Comparison of ENCODE assay signal across 23 mouse cellular contexts in the genomic region with DNA sequence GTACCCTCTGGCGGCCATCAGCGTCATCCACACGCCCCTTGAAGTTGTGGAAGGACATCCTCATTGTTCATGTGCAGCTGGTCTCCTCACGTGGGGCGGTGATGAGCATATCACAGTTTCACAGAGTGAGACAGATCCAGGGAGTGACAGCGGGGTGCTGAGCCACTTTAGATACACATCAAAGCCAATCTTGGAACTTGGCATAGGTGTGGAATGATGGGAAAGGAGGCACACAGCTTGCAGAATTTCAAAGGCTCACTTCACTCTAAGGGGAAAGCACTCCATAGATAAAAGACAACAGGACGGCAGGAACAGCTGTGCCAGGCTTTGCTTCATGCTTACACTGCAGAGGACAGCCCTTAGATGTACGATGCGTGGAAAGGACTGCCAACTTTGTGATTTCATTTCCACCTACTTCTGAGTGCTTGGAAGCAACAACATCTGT. TPM values are rescaled to one million over a fixed set of nuclear protein-coding genes. Genes with fewer than 3 reads are reported as not detected.
DNase-seq lines count a peak whose midpoint lies in the region; ATAC-seq lines count a peak whose summit lies in the region.
"Had no signal": no experiment of that assay in that cellular context is flagged by ENCODE, and none has a peak within 500 bp of the region (broad histone marks: within the 10 kb centered on the region; RNA-seq: fewer than 3 reads in every experiment).

No protein-coding gene starts in this region.

- H3K4me3 ChIP-seq in midbrain, embryonic 11.5 days (ENCODE audit: low read depth, low read length): no peak overlapping the region
- no peak overlapping the region for H3K4me3 ChIP-seq in midbrain, embryonic 10.5 days
- no peak overlapping the region for H3K4me3 ChIP-seq in midbrain, embryonic 16.5 days (ENCODE audit: low read depth, low read length)
- H3K4me3 ChIP-seq: embryonic facial prominence, embryonic 13.5 days; gastrocnemius, adult 2 months; heart, embryonic 13.5 days; limb, embryonic 10.5 days; neural tube, embryonic 13.5 days had no signal

- no peaks in the 10 kb centered on the region for H3K27me3 ChIP-seq in midbrain, embryonic 11.5 days (ENCODE audit: control insufficient read depth, insufficient read depth, low read length)
- H3K27me3 ChIP-seq in midbrain, embryonic 10.5 days (ENCODE audit: low read depth, poor library complexity, severe bottlenecking): no peaks in the 10 kb centered on the region
- no peaks in the 10 kb centered on the region for H3K27me3 ChIP-seq in midbrain, embryonic 16.5 days (ENCODE audit: control insufficient read depth, insufficient read depth, low read depth, low read length)
- H3K27me3 ChIP-seq: embryonic facial prominence, embryonic 13.5 days; heart, embryonic 13.5 days; neural tube, embryonic 13.5 days had no signal

- intact Hi-C loops in left cerebral cortex, postnatal 25 days (cut with DNase I): no loop called here

- peak; percentile 11 to 54 for DNase-seq in left cerebral cortex, postnatal 25 days (ENCODE audit: low spot score in 2 of 2)
- no peak for DNase-seq in left cerebral cortex, adult 11 months (ENCODE audit: low spot score)
- DNase-seq in midbrain, embryonic 11.5 days (ENCODE audit: low spot score, missing footprints): peak; percentile 44
- DNase-seq in midbrain, embryonic 10.5 days (ENCODE audit: low spot score): no peak
- DNase-seq in retina, embryonic 14.5 days (ENCODE audit: low spot score): no peak
- no peak for DNase-seq in kidney, adult 18-20 months
- DNase-seq: adrenal gland, postnatal 36 days; cerebellum, adult 9-11 months; gastrocnemius, adult 2 months; heart, postnatal 4 days; kidney, adult 11 months; kidney, postnatal 25 days; layer of hippocampus, adult 9-11 months; spleen, adult 18-20 months had no signal

- ATAC-seq in midbrain, embryonic 11.5 days (ENCODE audit: low FRiP score): no peak
- ATAC-seq in midbrain, embryonic 16.5 days: peak; percentile 89
- ATAC-seq: hindbrain, postnatal 0 days had no signal

- H3K27ac ChIP-seq in midbrain, embryonic 11.5 days (ENCODE audit: low read depth, low read length): no peak overlapping the region
- no peak overlapping the region for H3K27ac ChIP-seq in midbrain, embryonic 10.5 days (replicated peaks)
- H3K27ac ChIP-seq in midbrain, embryonic 16.5 days (ENCODE audit: low read length): no peak overlapping the region
- H3K27ac ChIP-seq: embryonic facial prominence, embryonic 13.5 days; gastrocnemius, adult 2 months; heart, embryonic 13.5 days; hindbrain, postnatal 0 days; limb, embryonic 10.5 days; macrophage; neural tube, embryonic 13.5 days had no signal

- no peaks in the 10 kb centered on the region for H3K9me3 ChIP-seq in midbrain, embryonic 11.5 days (ENCODE audit: control insufficient read depth, low read length)
- no peaks in the 10 kb centered on the region for H3K9me3 ChIP-seq in midbrain, embryonic 10.5 days (replicated peaks)
- H3K9me3 ChIP-seq in midbrain, embryonic 16.5 days (replicated peaks; ENCODE audit: control insufficient read depth, low read length, poor library complexity, severe bottlenecking): no peaks in the 10 kb centered on the region
- H3K9me3 ChIP-seq: embryonic facial prominence, embryonic 13.5 days; heart, embryonic 13.5 days; limb, embryonic 10.5 days; neural tube, embryonic 13.5 days had no signal

- H3K36me3 ChIP-seq in midbrain, embryonic 11.5 days (ENCODE audit: control insufficient read depth, insufficient read depth, low read length): no peaks in the 10 kb centered on the region
- no peaks in the 10 kb centered on the region for H3K36me3 ChIP-seq in midbrain, embryonic 10.5 days
- no peaks in the 10 kb centered on the region for H3K36me3 ChIP-seq in midbrain, embryonic 16.5 days (ENCODE audit: control insufficient read depth, insufficient read depth, low read length)
- H3K36me3 ChIP-seq: embryonic facial prominence, embryonic 13.5 days; heart, embryonic 13.5 days; limb, embryonic 10.5 days; neural tube, embryonic 13.5 days had no signal

- WGBS in midbrain, embryonic 11.5 days: 90% methylated on average over 9 of the region's 9 CpGs
- 85% methylated on average over 9 of the region's 9 CpGs for WGBS in midbrain, embryonic 10.5 days
- WGBS in midbrain, embryonic 16.5 days: 69% methylated on average over 9 of the region's 9 CpGs

- H3K9ac ChIP-seq in midbrain, embryonic 11.5 days (ENCODE audit: low read length): no peak overlapping the region
- no peak overlapping the region for H3K9ac ChIP-seq in midbrain, embryonic 16.5 days (ENCODE audit: low read depth, low read length)
- H3K9ac ChIP-seq: embryonic facial prominence, embryonic 13.5 days; heart, embryonic 13.5 days; neural tube, embryonic 13.5 days had no signal

- no peaks in the 10 kb centered on the region for H3K4me1 ChIP-seq in midbrain, embryonic 11.5 days (ENCODE audit: control insufficient read depth, insufficient read depth, low read length)
- no peaks in the 10 kb centered on the region for H3K4me1 ChIP-seq in midbrain, embryonic 10.5 days
- no peaks in the 10 kb centered on the region for H3K4me1 ChIP-seq in midbrain, embryonic 16.5 days (ENCODE audit: control insufficient read depth, insufficient read depth, low read length)
- H3K4me1 ChIP-seq: heart, embryonic 13.5 days; limb, embryonic 10.5 days; neural tube, embryonic 13.5 days had no signal

- no peak overlapping the region for H3K4me2 ChIP-seq in midbrain, embryonic 11.5 days
- H3K4me2 ChIP-seq in midbrain, embryonic 16.5 days (ENCODE audit: low read length): no peak overlapping the region
- H3K4me2 ChIP-seq: embryonic facial prominence, embryonic 13.5 days; heart, embryonic 13.5 days; liver, embryonic 11.5 days; neural tube, embryonic 13.5 days had no signal

RNA-seq across cellular contexts. Expression of a gene that starts 19.9 kb away (rescaled TPM):
- total RNA-seq in left cerebral cortex, postnatal 25 days (2021): 1 to 10 TPM; 3.0 to 5.0 TPM
- polyA plus RNA-seq in midbrain, embryonic 11.5 days (2014; fragmentation: Nextera tagmentation; extraction: Ambion mirVana): 6.4 and 6.6 TPM in 2 replicates
- 11.6 and 14.3 TPM in 2 replicates for polyA plus RNA-seq in midbrain, embryonic 10.5 days (2016; fragmentation: Nextera tagmentation; extraction: Ambion mirVana)
- polyA plus RNA-seq in midbrain, embryonic 16.5 days (2015; fragmentation: Nextera tagmentation; extraction: Ambion mirVana): 11.9 and 13.0 TPM in 2 replicates
- total RNA-seq: granulocyte monocyte progenitor cell, adult 5-6 weeks had no signal
- polyA plus RNA-seq: macrophage had no signal

RNA-seq across cellular contexts. Expression of a gene that starts 47.4 kb away (rescaled TPM):
- 10 to 100 TPM; 11.4 to 11.6 TPM for total RNA-seq in left cerebral cortex, postnatal 25 days (2021)
- 12.3 and 12.9 TPM in 2 replicates for polyA plus RNA-seq in midbrain, embryonic 11.5 days (2014; fragmentation: Nextera tagmentation; extraction: Ambion mirVana)
- 7.2 and 9.2 TPM in 2 replicates for polyA plus RNA-seq in midbrain, embryonic 10.5 days (2016; fragmentation: Nextera tagmentation; extraction: Ambion mirVana)
- polyA plus RNA-seq in midbrain, embryonic 16.5 days (2015; fragmentation: Nextera tagmentation; extraction: Ambion mirVana): 11.0 and 11.9 TPM in 2 replicates

RNA-seq across cellular contexts. Expression of a gene that starts 48.1 kb away (rescaled TPM):
- 1 to 10 TPM; 1.4 to 1.8 TPM for total RNA-seq in left cerebral cortex, postnatal 25 days (2021)
- 1.1 and 1.7 TPM in 2 replicates for polyA plus RNA-seq in midbrain, embryonic 11.5 days (2014; fragmentation: Nextera tagmentation; extraction: Ambion mirVana)
- polyA plus RNA-seq in midbrain, embryonic 10.5 days (2016; fragmentation: Nextera tagmentation; extraction: Ambion mirVana): 0.58 and 0.71 TPM in 2 replicates
- polyA plus RNA-seq in midbrain, embryonic 16.5 days (2015; fragmentation: Nextera tagmentation; extraction: Ambion mirVana): 2.6 and 3.4 TPM in 2 replicates
- polyA plus RNA-seq: macrophage had no signal

Comparison
In these comparisons a context has a peak if more than half of its experiments do, and no peak if none do; other contexts are left out.
1. DNase-seq: peak in left cerebral cortex, postnatal 25 days (2 of 2) and midbrain, embryonic 11.5 days (single experiment); none in left cerebral cortex, adult 11 months (single experiment), midbrain, embryonic 10.5 days (single experiment), retina, embryonic 14.5 days (single experiment) and kidney, adult 18-20 months (single experiment).